Mouse (Mus musculus) embryonic fibroblast, embryonic 13.5 days (primary cell): ENCODE measurements around the gene Olfr703. TPM values are rescaled to one million over a fixed set of nuclear protein-coding genes. Genes with fewer than 3 reads are reported as not detected.

ENCODE experiments used
- H3K27ac ChIP-seq: 2 replicates; pipeline ENCODE4 v1.5.1; 2012; ENCODE audit warnings: low read length, control low read depth, inconsistent platforms; ENCODE audit not compliant: insufficient read depth
- H3K4me1 ChIP-seq: 2 replicates; pipeline ENCODE4 v1.6.1; 2011; ENCODE audit warnings: low read length; ENCODE audit not compliant: control insufficient read depth, insufficient read depth
- H3K4me3 ChIP-seq: 2 replicates; pipeline ENCODE4 v1.5.1; 2011; ENCODE audit warnings: mild to moderate bottlenecking, control low read depth, low read length; ENCODE audit not compliant: insufficient read depth
- CTCF ChIP-seq: IDR thresholded peaks from 2 replicates; pipeline ENCODE4 v1.5.1; 2011; ENCODE audit warnings: mild to moderate bottlenecking, control low read depth, low read length, moderate library complexity, borderline replicate concordance; ENCODE audit not compliant: insufficient read depth
- POLR2A ChIP-seq: IDR thresholded peaks from 2 replicates; pipeline ENCODE4 v1.6.1; 2011; ENCODE audit warnings: low read depth, mild to moderate bottlenecking, control low read depth, low read length, moderate library complexity
- polyA plus RNA-seq: library from polyadenylated mRNA; stranded (reverse); fragments of >200 nt; gene quantifications from 2 replicates; pipeline ENCODE4 v1.2.4, GENCODE M21; 2011; ENCODE audit warnings: low read depth; ENCODE audit not compliant: missing spikeins, insufficient read length

Gene Olfr703
- not detected in 2 replicates for polyA plus RNA-seq

- Histone ChIP-seq H3K4me1 (no peaks in the 10 kb centered on the region), H3K4me3 (no peak within 1 kb of the TSS), H3K27ac (no peak within 1 kb of the TSS)
- TF ChIP-seq POLR2A (no peak), CTCF (no peak)
These were observed at the start of gene Olfr703 for GRCm38 (mm10) chr7:106843060-106843459. Olfr703 (plus strand) TSS chr7:106843360.

GRCm38 (mm10) chr7:106808734-106809133, 34.4 kb upstream of the Olfr703 start, which contains the start of gene Olfr700:
Olfr700 (minus strand) TSS chr7:106808834.
- Histone ChIP-seq H3K4me1 (no peaks in the 10 kb centered on the region), H3K4me3 (no peak within 1 kb of the TSS), H3K27ac (no peak within 1 kb of the TSS)
- TF ChIP-seq POLR2A (no peak), CTCF (no peak)

- Histone ChIP-seq H3K27ac (no peak within 1 kb of the TSS), H3K4me1 (no peaks in the 10 kb centered on the region), H3K4me3 (no peak within 1 kb of the TSS)
- TF ChIP-seq CTCF: no peak
- no peak for TF ChIP-seq POLR2A
These were observed 29.3 kb upstream of the Olfr703 start, which contains the start of gene Olfr701 for GRCm38 (mm10) chr7:106813829-106814228. Olfr701 (plus strand) TSS chr7:106814129.

GRCm38 (mm10) chr7:106815775-106816174, 27.4 kb upstream of the Olfr703 start:
- H3K27ac ChIP-seq: no peak overlapping the region
- H3K4me1 ChIP-seq: no peaks in the 10 kb centered on the region
- no peak overlapping the region for H3K4me3 ChIP-seq
- TF ChIP-seq POLR2A (no peak), CTCF (no peak)

- TF ChIP-seq CTCF (no peak), POLR2A (no peak)
- H3K4me3 ChIP-seq: no peak overlapping the region
- H3K4me1 ChIP-seq: no peaks in the 10 kb centered on the region
- no peak overlapping the region for H3K27ac ChIP-seq
These were observed 24.7 kb upstream of the Olfr703 start for GRCm38 (mm10) chr7:106818414-106818813.

- Histone ChIP-seq H3K4me1 (no peaks in the 10 kb centered on the region), H3K27ac (no peak within 1 kb of the TSS), H3K4me3 (no peak within 1 kb of the TSS)
- no peak for TF ChIP-seq POLR2A
- TF ChIP-seq CTCF: no peak
These were observed 9.4 kb upstream of the Olfr703 start, which contains the start of gene Olfr702 for GRCm38 (mm10) chr7:106833793-106834192. Olfr702 (minus strand) TSS chr7:106833893.

GRCm38 (mm10) chr7:106862885-106863284, 19.7 kb downstream of the Olfr703 start, which contains the start of gene Olfr704:
Olfr704 (plus strand) TSS chr7:106863185.
- no peak within 1 kb of the TSS for H3K27ac ChIP-seq
- TF ChIP-seq CTCF (no peak), POLR2A (no peak)
- H3K4me3 ChIP-seq: no peak within 1 kb of the TSS
- H3K4me1 ChIP-seq: no peaks in the 10 kb centered on the region

GRCm38 (mm10) chr7:106876791-106877190, 33.6 kb downstream of the Olfr703 start, which contains the start of gene Olfr705:
Olfr705 (minus strand) TSS chr7:106876891.
- TF ChIP-seq POLR2A (no peak), CTCF (no peak)
- Histone ChIP-seq H3K4me1 (no peaks in the 10 kb centered on the region), H3K4me3 (no peak within 1 kb of the TSS), H3K27ac (no peak within 1 kb of the TSS)

- Histone ChIP-seq H3K4me1 (no peaks in the 10 kb centered on the region), H3K4me3 (no peak within 1 kb of the TSS), H3K27ac (no peak within 1 kb of the TSS)
- TF ChIP-seq POLR2A (no peak), CTCF (no peak)
These were observed 44.9 kb downstream of the Olfr703 start, which contains the start of gene Olfr706 for GRCm38 (mm10) chr7:106888062-106888461. Olfr706 (minus strand) TSS chr7:106888162.

Other genes with a start within 250 kb of the Olfr703 start
- not detected in 2 replicates for gene Olfr693, start 162.8 kb upstream of the Olfr703 start, polyA plus RNA-seq
- not detected in 2 replicates for gene Olfr694, start 151.5 kb upstream of the Olfr703 start, polyA plus RNA-seq
- gene Olfr695, start 127.0 kb upstream of the Olfr703 start, polyA plus RNA-seq: not detected in 2 replicates
- gene Olfr697, start 100.9 kb upstream of the Olfr703 start, polyA plus RNA-seq: not detected in 2 replicates
- gene Olfr698, start 88.0 kb upstream of the Olfr703 start, polyA plus RNA-seq: not detected in 2 replicates
- not detected in 2 replicates for gene Olfr699, start 50.2 kb upstream of the Olfr703 start, polyA plus RNA-seq
- not detected in 2 replicates for gene Olfr700, start 34.5 kb upstream of the Olfr703 start, polyA plus RNA-seq
- not detected in 2 replicates for gene Olfr701, start 29.2 kb upstream of the Olfr703 start, polyA plus RNA-seq
- not detected in 2 replicates for gene Olfr702, start 9.5 kb upstream of the Olfr703 start, polyA plus RNA-seq
- not detected in 2 replicates for gene Olfr704, start 19.8 kb downstream of the Olfr703 start, polyA plus RNA-seq
- not detected in 2 replicates for gene Olfr705, start 33.5 kb downstream of the Olfr703 start, polyA plus RNA-seq
- gene Olfr706, start 44.8 kb downstream of the Olfr703 start, polyA plus RNA-seq: not detected in 2 replicates
- gene Olfr707, start 57.9 kb downstream of the Olfr703 start, polyA plus RNA-seq: not detected in 2 replicates
- not detected in 2 replicates for gene Olfr1532-ps1, start 64.6 kb downstream of the Olfr703 start, polyA plus RNA-seq
- gene Olfr709-ps1, start 88.9 kb downstream of the Olfr703 start, polyA plus RNA-seq: not detected in 2 replicates
- gene Olfr710, start 105.0 kb downstream of the Olfr703 start, polyA plus RNA-seq: not detected in 2 replicates
- not detected in 2 replicates for gene Olfr6, start 120.6 kb downstream of the Olfr703 start, polyA plus RNA-seq
- not detected in 2 replicates for gene Olfr711, start 132.1 kb downstream of the Olfr703 start, polyA plus RNA-seq
- not detected in 2 replicates for gene Olfr2, start 162.7 kb downstream of the Olfr703 start, polyA plus RNA-seq
- gene Olfr713, start 187.8 kb downstream of the Olfr703 start, polyA plus RNA-seq: not detected in 2 replicates
- not detected in 2 replicates for gene Olfr714, start 227.6 kb downstream of the Olfr703 start, polyA plus RNA-seq
- gene Olfr17, start 249.9 kb downstream of the Olfr703 start, polyA plus RNA-seq: not detected in 2 replicates